Mouse (Mus musculus) adrenal gland, adult 18-20 months (tissue): ENCODE measurements around the gene Mef2c. TPM values are rescaled to one million over a fixed set of nuclear protein-coding genes. Genes with fewer than 3 reads are reported as not detected.

Experiments used
- DNase-seq, 2 experiments: peaks; one replicate each; pipeline ENCODE4 v3.0.0; 2021 to 2022; ENCODE audit warnings: low spot score in 2 of 2
- total RNA-seq, 2 experiments: library from RNA; stranded (reverse); gene quantifications; 1 replicate in 1 of 2; 2 replicates in 1 of 2; pipeline ENCODE4 v1.2.3; 2021

The Mef2c gene
- total RNA-seq, 2 experiments from 2014 or later = 25.8 to 30.8 TPM

GRCm38 (mm10) chr13:83607883-83608581 lies 104.2 kb downstream of the Mef2c start:
- DNase-seq = no peak

DNA sequence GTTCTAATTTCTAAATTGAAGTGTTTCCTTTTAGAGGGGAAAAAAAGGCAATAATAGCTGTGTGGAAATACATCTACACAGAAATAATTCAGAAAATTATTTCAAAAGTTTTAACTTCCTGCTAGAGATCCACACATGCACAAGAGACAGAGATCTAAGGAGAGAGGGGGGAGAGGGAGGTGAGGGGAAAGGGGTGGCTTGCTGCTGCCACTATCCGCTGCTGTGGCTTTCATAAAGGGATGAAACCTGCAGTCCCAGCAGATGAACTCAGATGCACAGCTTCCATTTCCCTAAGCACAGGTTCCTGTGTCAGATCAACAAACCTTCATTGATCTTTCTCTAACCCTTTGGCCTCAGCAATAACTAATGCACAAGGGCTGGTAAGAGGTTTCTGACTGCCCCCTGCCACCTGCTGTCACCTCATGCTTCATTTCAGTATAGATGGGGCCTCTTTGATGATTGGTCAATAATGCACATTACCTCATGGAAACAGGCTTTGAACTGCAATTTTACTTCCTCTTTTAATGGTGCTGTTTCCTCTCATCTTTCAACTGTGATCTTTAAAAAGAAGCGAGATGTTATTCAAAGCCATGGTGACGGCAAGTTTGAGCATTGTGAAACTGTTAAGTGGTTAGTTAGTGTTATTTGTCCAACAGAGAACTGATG lies 105.2 kb downstream of the Mef2c start:
- DNase-seq = no peak

DNA sequence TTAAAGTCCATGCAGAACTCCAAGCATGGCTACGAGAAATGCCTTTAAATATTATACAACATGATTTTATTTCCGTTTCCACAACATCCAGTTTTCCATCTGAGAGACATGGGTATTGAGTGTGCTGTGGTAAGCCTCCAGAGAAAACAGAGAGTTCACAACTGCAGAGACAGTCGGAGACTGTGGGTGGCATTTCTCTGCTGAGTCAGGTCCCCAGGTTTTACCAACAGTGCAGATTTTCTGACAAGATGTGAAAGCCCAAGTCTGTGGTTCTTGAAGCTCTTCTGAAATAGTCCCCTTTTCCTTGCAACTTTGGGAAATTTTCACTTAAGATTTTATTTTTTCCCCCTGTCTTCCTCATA lies 105.7 kb downstream of the Mef2c start:
- no peak for DNase-seq

DNA sequence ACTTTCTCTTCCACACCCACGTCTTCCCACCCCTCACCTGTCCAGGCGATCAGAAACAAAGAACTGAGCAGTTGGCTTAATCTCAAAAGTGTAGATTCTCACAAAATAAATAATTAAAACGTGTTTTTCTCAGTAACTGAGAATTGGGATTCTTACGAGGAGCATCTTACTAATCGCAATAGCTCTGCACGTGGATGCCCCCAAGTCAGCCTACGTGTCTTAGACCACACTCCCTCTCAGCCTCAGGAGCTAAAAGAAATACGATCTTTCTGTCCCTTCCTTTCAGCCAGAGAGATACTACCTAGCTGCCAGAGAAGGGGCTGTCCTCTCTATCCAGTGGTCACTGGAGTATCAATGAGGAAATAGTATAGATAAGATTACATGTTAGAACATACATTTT lies 106.3 kb downstream of the Mef2c start:
- DNase-seq = no peak

- DNase-seq = no peak
These were observed 108.4 kb downstream of the Mef2c start for GRCm38 (mm10) chr13:83612195-83612594.

- DNase-seq = no peak
These were observed 112.0 kb downstream of the Mef2c start for GRCm38 (mm10) chr13:83615875-83616274.

DNA sequence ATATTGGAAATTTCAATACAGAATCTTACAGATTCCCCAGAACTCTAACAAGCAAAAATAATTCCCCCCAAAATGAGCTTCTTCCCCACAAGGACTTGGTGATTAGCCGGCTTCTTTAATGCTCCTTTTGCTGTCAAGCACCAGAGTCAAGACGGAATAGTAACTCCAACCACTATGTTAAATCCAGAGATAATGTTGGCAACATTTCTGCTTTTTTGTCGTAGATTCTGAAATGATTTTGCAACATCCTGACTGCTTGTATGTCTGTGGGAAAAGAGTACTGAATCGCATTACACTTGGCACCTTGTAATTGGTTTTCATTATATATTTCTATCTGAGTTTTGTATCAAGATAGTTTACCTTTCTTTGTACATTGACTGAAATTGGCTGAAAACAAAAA lies 120.8 kb downstream of the Mef2c start:
- no peak for DNase-seq

DNA sequence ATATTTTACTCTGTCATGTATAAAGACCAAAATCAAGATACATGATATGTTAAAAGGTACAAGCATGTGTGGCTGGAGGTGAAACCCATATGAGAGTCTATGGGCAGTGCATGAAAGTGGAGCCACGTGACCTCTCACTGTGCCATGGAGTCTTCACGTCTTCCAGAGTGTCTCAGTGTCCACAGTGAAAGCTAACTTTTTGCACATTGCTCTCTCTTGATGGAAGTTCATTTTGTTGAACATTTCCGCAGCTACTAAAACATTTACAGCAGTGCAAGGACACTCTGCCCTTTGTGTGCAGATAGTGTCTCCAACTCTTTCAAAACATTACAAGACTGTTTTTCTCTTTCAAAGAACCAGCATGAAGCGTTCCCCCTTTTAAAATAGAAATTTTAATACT lies 123.6 kb downstream of the Mef2c start:
- no peak for DNase-seq

- DNase-seq = no peak
These were observed 124.3 kb downstream of the Mef2c start for GRCm38 (mm10) chr13:83628139-83628538.

DNA sequence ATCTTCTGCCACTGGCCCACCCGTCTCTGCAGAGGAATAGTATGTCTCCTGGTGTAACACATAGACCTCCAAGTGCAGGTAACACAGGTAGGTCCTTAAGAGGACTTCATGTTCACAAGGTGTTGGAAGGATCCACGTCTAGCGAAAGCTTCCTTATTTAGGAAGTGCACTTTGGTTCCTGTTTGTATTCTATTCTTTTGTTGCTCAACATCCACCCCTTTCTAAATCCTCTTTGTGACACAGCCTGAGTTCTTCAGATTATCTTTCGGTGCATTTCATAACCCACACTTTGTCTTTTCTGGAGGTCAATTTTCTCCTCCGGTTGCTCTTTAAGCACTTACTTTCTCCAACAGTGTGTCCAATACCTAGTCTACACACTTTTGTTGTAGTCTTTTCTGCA lies 129.3 kb downstream of the Mef2c start:
- no peak for DNase-seq

DNA sequence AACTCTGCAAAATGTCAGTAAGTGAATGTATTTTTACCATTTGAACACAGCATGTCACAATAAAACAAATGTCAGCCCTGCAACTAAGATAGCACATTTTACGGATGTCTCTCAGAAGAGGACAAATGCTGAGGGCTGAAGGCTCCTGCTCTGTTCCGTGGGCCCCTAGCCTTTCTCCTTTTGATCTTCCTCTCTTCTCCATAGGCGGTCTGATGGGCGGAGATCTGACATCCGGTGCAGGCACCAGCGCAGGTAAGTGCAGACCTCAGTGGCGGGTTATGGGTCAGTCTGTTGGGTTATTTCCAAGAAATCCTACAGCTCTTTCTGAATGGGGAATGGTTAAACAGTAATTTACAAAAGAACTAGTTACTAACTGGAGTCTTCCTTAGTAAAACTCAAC lies 131.4 kb downstream of the Mef2c start:
- DNase-seq = no peak

GRCm38 (mm10) chr13:83637666-83638065 lies 133.8 kb downstream of the Mef2c start:
- DNase-seq = no peak

GRCm38 (mm10) chr13:83638735-83639134 lies 134.9 kb downstream of the Mef2c start:
- no peak for DNase-seq

GRCm38 (mm10) chr13:83649051-83649450 lies 145.2 kb downstream of the Mef2c start:
- no peak for DNase-seq

- no peak for DNase-seq
These were observed 146.1 kb downstream of the Mef2c start for GRCm38 (mm10) chr13:83649795-83650476.

GRCm38 (mm10) chr13:83650807-83651206 lies 147.0 kb downstream of the Mef2c start:
- no peak for DNase-seq

DNA sequence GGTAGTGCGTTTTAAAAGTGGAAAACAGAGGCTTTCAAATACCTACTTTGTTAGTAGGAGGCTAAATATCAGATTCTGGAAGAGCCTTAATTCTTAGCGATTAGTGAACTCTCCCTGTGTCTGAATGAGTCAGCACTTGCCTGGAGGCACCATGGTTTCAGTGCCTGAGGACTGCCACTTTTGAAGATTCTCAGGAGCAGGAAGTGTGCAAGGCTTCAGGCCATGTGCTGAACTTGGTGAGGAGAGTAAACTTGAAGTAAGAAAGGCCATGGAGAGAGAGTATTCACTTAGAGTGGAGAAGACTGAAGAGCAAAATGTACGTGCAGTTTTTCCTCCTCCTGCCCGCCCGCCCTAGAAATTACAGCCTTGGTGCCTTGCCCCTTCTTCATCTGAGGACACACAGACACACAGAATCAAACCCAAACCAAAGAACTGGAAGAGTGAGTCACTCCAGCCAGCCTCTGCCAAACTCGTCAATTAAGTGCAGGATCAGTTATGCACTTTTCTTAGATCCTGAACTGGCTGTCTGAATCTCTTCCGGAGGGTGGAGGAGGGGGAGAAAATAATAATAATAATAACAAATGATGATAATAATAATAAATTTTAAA lies 148.2 kb downstream of the Mef2c start:
- DNase-seq = no peak

DNA sequence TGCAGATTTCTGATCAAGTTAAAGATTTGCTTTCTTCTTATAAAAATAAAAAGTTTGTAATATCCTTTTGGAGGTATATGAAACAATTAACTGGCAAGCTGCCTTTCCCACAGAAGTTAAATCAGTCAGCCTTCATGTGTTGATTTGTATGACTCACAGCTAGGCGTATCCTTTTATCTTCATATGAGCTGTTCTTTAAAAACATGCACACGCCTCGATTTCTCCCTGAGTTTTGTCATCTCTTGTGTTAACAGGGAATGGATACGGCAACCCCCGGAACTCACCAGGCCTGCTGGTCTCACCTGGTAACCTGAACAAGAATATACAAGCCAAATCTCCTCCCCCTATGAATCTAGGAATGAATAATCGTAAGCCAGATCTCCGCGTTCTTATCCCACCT lies 148.7 kb downstream of the Mef2c start:
- DNase-seq = no peak

GRCm38 (mm10) chr13:83654889-83655769 lies 151.3 kb downstream of the Mef2c start:
- DNase-seq = peak; percentile 73 to 83

GRCm38 (mm10) chr13:83656094-83656493 lies 152.3 kb downstream of the Mef2c start:
- DNase-seq = no peak

DNA sequence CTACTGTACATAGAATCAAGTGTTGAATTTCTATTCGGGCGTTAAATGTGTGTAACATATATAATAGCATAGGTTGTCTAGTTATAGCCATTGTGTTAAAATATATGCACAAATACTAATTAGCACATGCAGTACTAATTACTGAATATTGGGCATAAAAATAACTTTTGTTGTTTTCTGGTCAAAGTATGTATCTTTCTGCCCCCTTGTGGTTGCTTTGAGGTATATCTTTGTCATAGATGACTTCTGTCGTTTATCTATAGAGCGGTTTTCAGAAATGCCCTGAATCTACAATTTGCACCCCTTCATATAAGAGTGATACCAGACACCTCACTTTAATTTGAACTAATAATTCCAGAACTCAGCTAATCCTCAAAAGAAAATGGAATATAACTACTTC lies 152.9 kb downstream of the Mef2c start:
- DNase-seq = no peak
